In the genomic region with DNA sequence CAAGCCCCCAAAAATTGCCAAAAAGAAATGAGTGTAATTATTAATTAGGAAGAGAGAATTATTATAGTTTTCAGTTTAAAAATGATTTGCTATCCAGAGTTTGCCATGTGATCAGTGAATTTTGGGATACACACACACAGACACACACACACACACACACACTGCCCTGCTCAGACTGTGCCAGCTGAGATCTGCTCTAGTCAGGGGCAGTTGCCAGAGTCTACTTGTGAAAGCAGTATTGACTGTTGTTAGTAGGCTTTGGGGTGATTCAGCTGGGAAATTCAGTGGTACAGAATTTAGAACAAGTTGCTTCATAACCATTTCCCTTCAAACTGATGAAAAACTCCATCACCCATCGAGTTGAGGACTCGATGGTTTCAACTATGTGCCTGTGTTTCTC, we compare ENCODE assay signal across 20 mouse cellular contexts. TPM values are rescaled to one million over a fixed set of nuclear protein-coding genes. Genes with fewer than 3 reads are reported as not detected.
"Had no signal": no experiment of that assay in that cellular context is flagged by ENCODE, and none has a peak within 500 bp of the region (broad histone marks: within the 10 kb centered on the region; RNA-seq: fewer than 3 reads in every experiment).

No protein-coding gene starts in this region.

- H3K4me3 ChIP-seq: megakaryocyte, embryonic 14.5 days; midbrain, embryonic 13.5 days; midbrain, embryonic 15.5 days; neural tube, embryonic 12.5 days; stomach, embryonic 15.5 days had no signal

- H3K27ac ChIP-seq: midbrain, embryonic 13.5 days; midbrain, embryonic 15.5 days; neural tube, embryonic 12.5 days; stomach, embryonic 15.5 days; stomach, postnatal 0 days had no signal

- DNase-seq: liver, postnatal 0 days; lung, embryonic 14.5 days; lung, postnatal 10 days; lung, postnatal 4 days; right cerebral cortex, postnatal 14 days; thymus, adult 2 months; thymus, postnatal 14 days; thymus, postnatal 36 days had no signal

- H3K4me1 ChIP-seq: megakaryocyte, embryonic 14.5 days; midbrain, embryonic 15.5 days; neural tube, embryonic 12.5 days; stomach, embryonic 15.5 days had no signal

RNA-seq across cellular contexts. Expression of a gene that starts 10.0 kb away (rescaled TPM):
- total RNA-seq: monocyte, adult 5-6 weeks; neutrophil, adult 5-6 weeks had no signal
- polyA plus RNA-seq: liver, postnatal 0 days; lung, embryonic 14.5 days; midbrain, embryonic 11.5 days; neural tube, embryonic 12.5 days; spleen, adult 2 months; thymus, adult 2 months had no signal

RNA-seq across cellular contexts. Expression of a gene that starts 34.7 kb away (rescaled TPM):
- total RNA-seq: midbrain, postnatal 0 days; monocyte, adult 5-6 weeks; neutrophil, adult 5-6 weeks had no signal
- polyA plus RNA-seq: liver, postnatal 0 days; lung, embryonic 14.5 days; lung, embryonic 16.5 days; midbrain, embryonic 11.5 days; midbrain, embryonic 13.5 days; midbrain, postnatal 0 days; neural tube, embryonic 12.5 days; spleen, adult 2 months; stomach, embryonic 15.5 days; stomach, postnatal 0 days had no signal
